Mouse (Mus musculus) kidney, postnatal 36 days (tissue): Measurements from ENCODE around the gene Foxo1.

Experiments used
- DNase-seq, 2 experiments: peaks; one replicate each; pipeline ENCODE4 v3.0.0; 2021 to 2022; ENCODE audit warnings: mixed read lengths in 2 of 2

The Foxo1 gene

GRCm38 (mm10) chr3:52267652-52268486 lies at the start of gene Foxo1:
Gene Foxo1, plus strand, starts transcription at chr3:52268336.
- DNase-seq, result peak; percentile 90 to 94

GRCm38 (mm10) chr3:52218864-52219263 lies 49.3 kb upstream of the Foxo1 start:
- peak in 1 of 2 experiments; percentile 30 for DNase-seq

GRCm38 (mm10) chr3:52221082-52221481 lies 47.1 kb upstream of the Foxo1 start:
- peak; percentile 13 to 45 for DNase-seq

DNA sequence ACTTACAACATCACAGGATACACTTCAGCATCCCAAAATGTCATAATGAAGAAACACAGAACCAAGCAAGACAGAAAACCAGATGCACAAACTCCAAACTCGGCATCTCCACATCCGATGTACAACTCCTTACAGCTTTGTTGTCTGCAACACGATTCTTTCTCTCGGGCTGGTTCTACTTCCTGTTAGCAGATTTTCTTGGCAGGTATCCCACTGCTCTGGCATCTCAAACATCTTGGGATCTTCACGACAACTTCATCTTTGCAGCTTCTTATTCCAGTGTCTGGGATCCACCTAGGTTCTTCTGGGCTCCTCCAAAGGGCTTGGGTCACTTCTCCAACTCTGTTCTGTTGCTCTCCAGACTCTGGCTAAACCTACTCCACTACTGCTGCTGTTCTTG lies 46.2 kb upstream of the Foxo1 start:
- peak in 1 of 2 experiments; percentile 19 for DNase-seq

- no peak for DNase-seq
Measured at GRCm38 (mm10) chr3:52236488-52236887, 31.6 kb upstream of the Foxo1 start.

- DNase-seq, result no peak
Measured at GRCm38 (mm10) chr3:52237136-52237535, 31.0 kb upstream of the Foxo1 start.

DNA sequence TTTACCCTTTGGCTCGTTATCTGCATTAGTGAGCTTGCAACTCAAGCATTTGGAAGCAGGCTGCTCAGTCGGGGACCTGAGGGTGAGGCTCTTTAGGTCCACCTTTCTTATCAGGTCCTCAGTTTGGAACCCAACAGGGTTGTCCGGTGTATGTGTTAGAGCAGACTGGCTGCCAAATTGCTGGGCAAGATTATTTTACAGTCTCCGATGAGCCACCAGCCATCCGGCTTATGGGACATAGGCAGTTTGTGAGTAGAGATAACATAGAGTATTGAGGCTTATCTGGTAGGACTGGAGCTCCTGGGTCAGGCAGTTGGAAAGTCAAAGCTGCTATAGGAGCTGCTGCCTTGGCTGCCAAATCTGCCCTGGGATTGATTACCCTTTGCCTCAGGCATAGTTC lies 27.1 kb upstream of the Foxo1 start:
- DNase-seq, result no peak

DNA sequence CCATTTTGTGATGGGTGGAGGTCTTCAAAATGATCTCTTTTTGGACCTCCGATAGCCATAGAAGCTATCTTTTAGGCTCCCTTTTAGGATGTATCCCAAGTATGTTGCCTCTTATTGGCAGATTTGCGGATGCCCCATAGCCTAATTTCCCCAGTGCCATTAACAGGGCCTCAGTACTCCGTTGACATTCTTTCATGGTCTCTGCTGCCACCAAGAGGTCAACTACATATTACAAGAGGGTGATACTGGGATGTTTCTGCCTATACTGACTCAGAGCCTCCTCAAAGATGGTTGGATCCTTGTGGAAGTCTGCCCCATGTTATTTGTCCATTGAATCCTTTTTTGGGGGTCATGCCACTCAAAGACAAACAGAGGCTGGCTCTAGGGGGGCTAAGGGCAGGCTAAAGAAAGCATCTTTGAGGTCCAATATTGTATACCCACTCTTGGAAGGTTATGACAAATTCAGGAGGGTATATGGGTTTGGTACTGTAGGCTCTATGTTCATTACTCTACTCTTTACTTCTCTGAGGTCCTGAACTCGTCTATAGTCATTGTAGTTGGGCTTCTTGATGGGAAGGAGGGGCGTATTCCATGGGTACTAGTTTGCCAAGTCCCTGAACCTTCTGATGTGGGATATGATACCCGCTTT lies 25.6 kb upstream of the Foxo1 start:
- DNase-seq, result peak; percentile 73 to 84

DNA sequence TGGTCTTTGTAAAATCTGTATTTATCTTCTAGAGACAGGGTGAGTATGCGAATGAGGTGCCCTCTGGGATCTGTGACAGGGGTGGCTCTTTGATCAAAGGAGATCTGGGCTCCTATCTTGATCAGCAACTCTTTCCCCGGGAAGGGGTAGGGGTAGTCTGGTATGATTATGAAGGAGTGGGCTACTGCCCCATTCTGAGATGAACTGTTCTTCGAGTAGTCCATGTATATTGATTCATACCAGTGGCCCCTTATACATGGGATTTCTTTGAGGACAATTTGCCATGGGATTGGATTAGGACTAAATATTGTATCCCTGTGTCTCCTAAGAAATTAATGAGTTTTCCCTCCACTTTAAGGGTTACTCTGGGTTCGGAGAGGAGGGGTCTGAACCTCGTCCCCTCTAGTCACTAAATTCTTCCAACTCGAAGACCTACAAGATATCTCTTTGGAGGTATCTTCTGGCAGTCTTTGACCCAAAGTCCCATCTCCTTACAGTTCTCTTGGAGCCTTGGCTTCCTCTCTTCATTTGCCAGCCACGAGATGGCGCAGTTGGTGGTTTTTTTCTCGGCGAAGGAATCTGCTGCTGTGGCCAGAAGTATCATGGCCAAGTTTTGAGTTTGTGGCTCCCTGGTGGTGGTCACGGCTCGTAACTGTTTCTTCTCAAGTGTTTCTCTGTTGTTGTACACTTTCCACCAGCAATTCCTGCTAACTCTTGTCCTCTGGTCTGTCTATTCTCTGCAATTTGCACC lies 24.7 kb upstream of the Foxo1 start:
- peak; percentile 20 to 75 for DNase-seq

DNA sequence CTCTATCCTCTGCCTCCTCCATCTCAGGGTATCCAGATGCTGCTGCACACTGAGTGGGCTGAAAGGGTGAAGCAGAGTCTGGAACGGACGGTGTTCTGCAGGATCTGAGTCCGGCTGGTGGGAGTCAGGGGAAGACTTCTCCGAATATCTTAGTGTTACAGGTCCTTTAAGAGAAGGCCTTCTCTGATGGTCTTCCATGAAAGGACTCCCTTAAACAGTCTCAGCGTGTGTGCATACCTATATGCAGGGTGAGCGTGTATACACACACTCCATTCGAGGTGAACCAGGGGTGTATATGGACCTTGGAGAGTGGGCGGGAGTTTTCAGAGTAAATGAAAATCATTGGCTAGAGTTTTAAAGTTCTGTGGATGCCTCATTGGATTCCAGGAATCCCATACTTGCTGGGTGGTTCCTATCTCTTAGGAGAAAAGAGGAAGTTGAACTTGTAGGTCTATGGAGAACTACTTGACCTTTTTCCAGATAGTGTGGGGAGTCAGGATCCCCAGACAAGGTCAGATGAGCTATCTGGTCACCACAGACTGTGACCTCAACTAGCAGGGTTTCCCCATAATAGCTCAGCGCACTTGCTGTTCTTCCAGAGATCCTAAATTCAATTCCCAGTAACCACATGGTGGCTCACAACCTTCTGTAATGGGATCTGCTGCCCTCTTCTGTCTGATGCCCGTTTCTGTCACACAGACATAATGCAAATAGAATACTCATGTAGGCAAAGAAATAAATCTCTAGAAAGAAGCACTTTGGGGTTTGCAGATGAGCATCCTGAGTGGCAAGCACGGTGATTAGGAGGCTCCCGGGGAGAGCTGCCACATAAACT lies 21.9 kb upstream of the Foxo1 start:
- DNase-seq, result peak in 1 of 2 experiments; percentile 24

GRCm38 (mm10) chr3:52251184-52251583 lies 17.0 kb upstream of the Foxo1 start:
- no peak for DNase-seq

DNA sequence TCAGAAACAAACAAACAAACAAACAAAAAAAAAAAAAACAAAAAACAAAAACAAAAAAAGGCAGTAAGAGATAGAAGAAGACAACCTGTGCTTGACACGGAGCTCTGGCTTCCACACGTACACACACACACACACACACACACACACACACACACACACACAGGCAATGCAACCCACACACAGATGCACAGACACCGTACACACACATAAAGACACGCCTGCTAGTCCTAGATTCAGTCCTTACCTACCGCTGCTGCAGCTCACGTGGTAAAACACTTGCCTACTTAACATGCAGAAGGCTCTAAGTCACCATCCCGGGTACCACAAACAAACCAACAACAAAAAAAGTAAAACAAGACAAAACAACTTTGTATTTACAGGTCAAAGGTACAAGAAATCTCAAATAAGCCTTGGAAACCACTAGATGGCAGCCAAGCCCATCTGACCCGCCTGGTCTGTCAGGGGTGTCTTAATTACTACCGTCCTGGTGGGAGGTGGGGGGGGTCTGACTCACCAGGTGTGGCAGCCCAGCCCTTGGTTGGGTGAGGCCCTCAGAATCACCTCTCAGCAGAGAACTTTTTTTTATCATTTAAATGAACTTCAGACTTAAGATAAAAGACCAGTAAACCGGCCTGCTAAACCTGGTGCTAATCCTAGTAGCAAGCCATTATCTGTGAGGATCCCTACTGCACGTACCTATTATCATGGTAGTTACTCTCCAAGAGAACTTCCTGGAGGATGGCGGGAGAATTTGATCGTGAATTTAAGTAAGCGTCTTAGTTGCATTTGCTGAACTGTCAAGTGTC lies 14.3 kb upstream of the Foxo1 start:
- DNase-seq, result peak; percentile 40 to 67

- DNase-seq, result no peak
Measured at GRCm38 (mm10) chr3:52254496-52254895, 13.6 kb upstream of the Foxo1 start.

DNA sequence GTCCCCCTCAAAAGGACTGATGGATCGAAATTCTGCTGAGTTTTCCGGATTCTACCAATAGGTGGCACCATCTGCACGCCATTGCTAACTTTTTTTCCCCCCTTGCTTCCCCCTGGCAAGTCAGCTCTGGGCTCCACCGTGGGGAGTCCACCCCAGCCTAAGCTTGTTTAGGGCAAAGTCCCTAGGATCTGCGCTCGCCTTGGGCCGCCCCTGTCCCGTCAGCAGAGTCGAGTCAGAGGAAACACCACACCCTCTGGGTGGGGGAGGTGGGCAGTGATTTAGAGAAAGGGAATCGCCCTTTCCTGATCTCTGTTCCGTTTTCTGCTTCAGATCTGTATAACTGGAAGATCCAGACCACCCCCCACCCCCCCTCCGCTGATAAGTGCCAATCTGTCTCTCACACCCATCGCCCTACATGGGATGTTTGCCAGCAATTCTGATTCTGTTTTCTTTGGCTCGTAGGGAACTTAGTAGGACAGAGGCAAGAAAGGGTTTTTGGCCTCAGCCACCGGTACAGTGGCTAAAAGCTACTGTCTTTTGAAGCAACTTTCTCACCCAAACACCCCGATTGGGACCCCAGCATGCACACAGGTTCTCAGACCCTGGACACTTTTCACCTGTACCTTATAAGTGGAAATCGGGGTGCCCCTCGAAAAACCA lies 10.2 kb upstream of the Foxo1 start:
- peak; percentile 61 to 65 for DNase-seq

- DNase-seq, result peak; percentile 70 to 75
Measured at GRCm38 (mm10) chr3:52258532-52258931, 9.6 kb upstream of the Foxo1 start.

DNA sequence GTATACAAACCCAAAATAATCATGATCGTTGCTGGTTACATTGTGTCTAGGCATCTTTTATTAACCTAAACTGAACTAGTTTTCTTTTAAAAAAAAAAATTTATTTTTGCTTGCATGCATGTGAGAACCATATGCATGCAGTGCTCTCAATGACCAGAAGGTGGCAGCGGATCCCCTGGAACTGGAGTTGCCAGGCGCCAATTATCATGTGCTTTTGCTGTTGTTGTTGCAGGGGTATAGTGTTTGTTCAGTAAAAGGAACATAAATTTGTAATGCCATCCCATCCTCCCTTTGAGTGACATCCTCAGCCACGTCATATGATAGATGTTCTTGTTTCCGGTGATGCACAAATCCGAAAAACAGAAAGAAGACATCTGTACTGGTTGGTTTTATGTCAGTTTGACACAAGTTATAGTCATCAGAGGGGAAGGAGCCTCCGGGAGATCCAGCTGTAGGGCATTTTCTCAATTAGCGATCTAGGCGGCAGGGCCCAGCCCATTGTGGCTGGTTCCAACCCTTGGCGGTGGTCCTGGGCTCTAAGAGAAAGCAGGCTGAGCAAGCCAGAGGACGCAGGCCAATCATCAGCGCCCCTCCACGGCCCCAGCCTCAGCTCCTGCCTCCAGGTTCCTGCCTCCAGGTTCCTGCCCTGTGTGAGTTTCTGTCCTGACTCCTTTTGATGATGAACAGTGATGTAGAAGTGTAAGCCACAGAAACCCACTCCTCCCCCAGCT lies 5.5 kb upstream of the Foxo1 start:
- peak; percentile 82 to 92 for DNase-seq

DNA sequence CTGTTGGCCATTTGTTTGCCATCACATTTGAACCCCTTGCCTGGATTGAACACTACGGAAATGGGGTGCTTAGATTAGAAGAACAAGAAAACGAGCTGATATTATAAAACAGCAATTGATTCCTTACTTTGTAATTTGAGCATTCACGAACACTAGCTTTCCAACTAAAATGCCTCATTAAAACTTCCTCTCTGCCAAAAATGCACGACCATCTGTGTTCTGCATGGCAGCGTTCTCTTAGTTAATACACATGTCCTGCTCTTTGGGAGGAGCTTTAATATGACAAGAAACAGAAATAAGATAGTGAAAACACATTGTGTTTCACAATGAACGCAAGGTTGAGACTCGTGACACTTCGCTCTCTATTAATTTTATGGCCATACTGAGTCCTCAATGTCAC lies 3.8 kb upstream of the Foxo1 start:
- DNase-seq, result no peak

DNA sequence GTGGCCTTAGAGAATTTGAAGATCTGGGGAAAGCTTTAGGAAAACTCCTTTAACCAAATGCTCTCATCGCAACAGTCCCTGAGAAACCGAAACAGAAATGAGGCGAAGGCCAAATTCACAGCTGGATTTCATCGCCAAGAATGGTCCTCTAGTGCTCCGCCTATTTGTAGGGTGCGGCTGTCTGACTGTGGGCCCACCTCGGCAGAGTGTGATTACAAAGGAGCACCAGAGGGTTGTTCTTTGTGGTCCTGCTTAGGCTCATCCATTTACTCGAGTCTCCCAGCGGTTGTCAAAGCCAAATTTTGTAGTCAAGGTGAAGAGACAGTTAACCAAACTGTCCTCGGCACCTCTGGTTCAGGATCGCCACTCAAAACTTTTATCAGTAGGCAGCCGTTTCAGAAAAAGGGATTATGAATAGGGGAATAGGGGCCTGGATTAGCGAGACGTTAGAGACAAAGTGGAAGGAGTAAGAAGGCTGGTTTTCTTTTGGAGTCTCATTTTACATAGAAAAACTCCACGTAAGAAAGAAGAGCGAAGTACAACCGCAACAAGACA lies 1.5 kb upstream of the Foxo1 start:
- peak; percentile 50 to 60 for DNase-seq

DNA sequence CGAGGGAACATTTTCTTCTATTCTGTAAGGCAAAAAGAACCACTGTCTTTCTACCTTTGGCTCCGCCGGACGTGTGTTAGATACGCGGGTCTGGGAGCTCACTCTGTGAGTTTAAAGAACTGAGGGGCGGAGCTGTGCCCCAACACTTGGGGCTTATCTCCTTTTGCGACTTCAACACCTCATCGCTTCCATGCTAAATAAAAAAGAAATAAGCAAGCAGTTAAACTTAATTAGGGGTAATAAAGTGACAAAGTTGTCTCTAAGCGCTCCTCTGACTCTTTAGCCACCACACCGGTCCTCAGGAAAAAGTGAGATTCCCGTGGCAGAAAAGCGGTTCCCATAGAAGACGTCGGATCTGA lies 864 bp upstream of the Foxo1 start:
- peak in 1 of 2 experiments; percentile 34 for DNase-seq

DNA sequence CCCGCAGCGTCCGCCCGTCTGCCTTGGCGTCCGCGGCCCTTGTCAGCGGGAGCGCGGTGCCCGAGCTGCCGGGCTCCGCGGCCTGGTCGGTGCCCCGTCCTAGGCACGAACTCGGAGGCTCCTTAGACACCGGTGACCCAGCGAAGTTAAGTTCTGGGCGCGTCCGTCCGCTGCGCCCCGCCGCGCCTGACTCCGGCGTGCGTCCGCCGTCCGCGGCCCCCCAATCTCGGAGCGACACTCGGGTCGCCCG lies 276 bp downstream of the Foxo1 start:
- no peak for DNase-seq
